Mouse (Mus musculus): ENCODE data around the gene Tm6sf2. TPM values are rescaled to one million over a fixed set of nuclear protein-coding genes. Genes with fewer than 3 reads are reported as not detected.

Tm6sf2 gene
- polyA plus RNA-seq, 1 experiment from 2014 or later: 0.79 TPM

DNA sequence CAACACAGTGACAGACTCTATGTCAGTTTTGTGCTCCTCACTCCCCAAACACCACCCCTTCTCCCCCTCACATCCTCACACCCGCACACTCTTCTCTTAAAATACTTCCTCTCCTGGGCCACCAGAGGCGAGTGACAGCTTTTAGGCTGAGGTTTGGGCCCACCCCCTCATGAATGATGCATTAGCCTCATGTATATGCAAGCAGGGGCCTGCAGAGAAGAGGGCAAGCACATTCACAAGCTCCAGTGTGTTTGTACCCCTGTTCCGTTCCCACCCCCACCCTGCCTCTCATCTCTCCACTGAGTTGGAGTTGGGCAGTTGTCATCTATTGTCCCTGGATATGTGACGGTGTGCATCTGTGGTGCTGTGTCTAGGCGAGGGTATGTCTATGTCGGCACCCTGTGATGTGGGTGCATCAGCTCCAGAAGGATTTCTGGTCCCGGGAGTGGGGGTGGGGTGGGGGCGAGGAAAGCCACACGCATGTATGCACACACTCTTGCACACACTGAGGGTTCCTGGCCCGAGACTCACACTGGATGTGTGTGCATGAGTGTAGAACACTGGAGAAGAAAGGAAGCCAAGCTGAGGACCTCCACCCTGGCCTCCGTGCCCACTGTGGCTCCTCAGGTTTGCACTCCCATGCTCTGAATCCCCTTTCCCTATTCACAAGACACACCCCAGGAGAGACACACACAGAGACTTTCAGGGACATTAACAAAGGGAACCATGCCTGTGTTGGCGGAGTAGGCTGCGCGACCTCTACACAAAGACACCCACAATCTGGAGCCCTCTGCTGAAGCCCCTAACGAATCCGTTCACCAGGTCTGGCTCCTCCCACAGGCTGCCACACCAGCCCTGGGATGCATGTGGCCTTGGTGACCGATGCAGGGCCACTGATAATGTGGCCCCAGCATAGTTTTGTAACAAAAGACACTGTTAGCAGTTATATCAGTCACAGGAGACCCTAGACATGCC, 46.3 kb downstream of the Tm6sf2 start:
- ATAC-seq (ENCODE audit: insufficient number of reproducible peaks, insufficient read depth, low FRiP score, low TSS enrichment, low read depth): no peak
- no peak overlapping the region; the same call in 1 of the 2 replicates for H3K4me2 ChIP-seq
- H3K27ac ChIP-seq: no peak overlapping the region
- 10% methylated on average over 17 of the region's 17 CpGs for WGBS
- no peaks in the 10 kb centered on the region for H3K36me3 ChIP-seq
- no peak overlapping the region for H3K4me3 ChIP-seq (replicated peaks)
- H3K27me3 ChIP-seq: peaks cover 93% of the 10 kb centered on the region
- no peak overlapping the region for H3K9ac ChIP-seq (replicated peaks)
- H3K4me1 ChIP-seq (replicated peaks): peaks cover 8% of the 10 kb centered on the region
- H3K9me3 ChIP-seq: no peaks in the 10 kb centered on the region

DNA sequence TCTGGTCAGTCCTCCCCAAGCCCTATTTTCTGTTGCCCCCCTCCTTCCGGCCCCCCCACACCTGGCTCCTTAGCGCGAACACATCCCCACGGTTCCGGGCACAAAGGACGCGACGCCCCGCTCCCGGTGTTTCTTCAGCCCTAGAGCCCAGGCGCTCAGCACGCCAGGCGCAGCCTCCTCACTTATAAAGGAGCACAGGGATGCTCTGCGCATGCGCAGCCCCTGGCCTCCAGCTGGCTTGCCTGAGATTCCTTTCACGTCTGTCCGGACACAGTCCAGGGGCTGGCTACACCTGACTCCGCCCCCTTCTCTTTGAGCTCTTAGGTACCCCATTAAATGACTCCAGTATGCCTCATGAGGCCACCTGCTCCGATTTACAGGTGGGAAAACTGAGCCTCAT, 47.9 kb downstream of the Tm6sf2 start, which contains the start of gene Ncan:
TSS of gene Ncan (minus strand) at position 207 of the 400 bp plus-strand sequence.
- H3K4me2 ChIP-seq: peak within 1 kb of the TSS; percentile 62
- H3K36me3 ChIP-seq: no peaks in the 10 kb centered on the region
- no peak within 1 kb of the TSS for H3K27ac ChIP-seq
- H3K27me3 ChIP-seq: peaks cover 81% of the 10 kb centered on the region
- 1% methylated on average over 19 of the region's 19 CpGs for WGBS
- peaks cover 8% of the 10 kb centered on the region for H3K4me1 ChIP-seq (replicated peaks)
- H3K9me3 ChIP-seq: no peaks in the 10 kb centered on the region
- H3K4me3 ChIP-seq (replicated peaks): peak within 1 kb of the TSS; percentile 29
- H3K9ac ChIP-seq (replicated peaks): 0 out of 2 replicates have a peak within 1 kb of the TSS, but pooled peaks have one; percentile 24
- peak; percentile 45; the same call in 1 of the 2 replicates for ATAC-seq (ENCODE audit: insufficient number of reproducible peaks, insufficient read depth, low FRiP score, low TSS enrichment, low read depth)

DNA sequence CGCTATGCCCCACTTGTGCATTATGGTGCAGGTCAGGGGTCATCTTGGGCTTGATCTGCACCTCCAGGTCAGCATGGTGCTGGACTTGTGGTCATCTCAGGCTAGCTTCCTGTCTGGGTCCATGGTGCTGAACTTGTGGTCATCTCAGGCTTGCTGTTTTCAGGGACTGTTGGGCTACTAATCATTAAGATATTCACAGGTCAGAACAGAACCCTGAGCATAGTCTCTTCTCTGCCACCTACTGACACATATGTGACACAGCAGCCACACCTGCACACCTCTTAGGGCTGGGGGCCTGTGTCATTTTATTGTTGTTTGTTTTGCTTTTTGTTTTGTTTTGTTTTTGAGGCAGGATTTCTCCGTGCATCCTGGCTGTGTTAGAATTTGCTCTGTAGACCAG, 50.1 kb downstream of the Tm6sf2 start:
- no peak for ATAC-seq (ENCODE audit: insufficient number of reproducible peaks, insufficient read depth, low FRiP score, low TSS enrichment, low read depth)
- no peak overlapping the region for H3K9ac ChIP-seq (replicated peaks)
- H3K4me1 ChIP-seq (replicated peaks): peaks cover 8% of the 10 kb centered on the region
- H3K27ac ChIP-seq: no peak overlapping the region
- H3K27me3 ChIP-seq: peaks cover 59% of the 10 kb centered on the region
- no peak overlapping the region for H3K4me3 ChIP-seq (replicated peaks)
- no peaks in the 10 kb centered on the region for H3K36me3 ChIP-seq
- no peaks in the 10 kb centered on the region for H3K9me3 ChIP-seq
- no peak overlapping the region for H3K4me2 ChIP-seq
- 48% methylated on average over 2 of the region's 2 CpGs for WGBS

DNA sequence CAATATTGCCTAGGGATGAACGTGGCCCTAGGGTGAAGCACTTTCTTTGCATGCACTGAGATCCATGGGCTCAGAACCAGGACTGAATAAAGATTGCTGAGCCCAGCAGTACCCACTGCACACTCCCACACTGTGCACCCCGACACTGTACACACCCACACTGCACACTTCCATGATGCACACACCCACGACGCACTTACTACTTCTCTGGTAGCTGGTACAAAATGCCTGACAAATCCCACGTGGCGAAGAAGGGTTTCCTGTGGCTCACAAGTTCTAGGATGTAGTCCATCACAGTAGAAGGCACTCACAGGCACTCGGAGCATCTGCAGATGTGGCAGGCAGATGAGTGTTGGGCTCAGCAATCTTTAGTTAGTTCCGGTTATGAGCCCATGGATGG, 52.3 kb downstream of the Tm6sf2 start:
- ATAC-seq (ENCODE audit: insufficient number of reproducible peaks, insufficient read depth, low FRiP score, low TSS enrichment, low read depth): no peak
- no peaks in the 10 kb centered on the region for H3K9me3 ChIP-seq
- H3K9ac ChIP-seq (replicated peaks): no peak overlapping the region
- H3K36me3 ChIP-seq: no peaks in the 10 kb centered on the region
- peaks cover 8% of the 10 kb centered on the region for H3K4me1 ChIP-seq (replicated peaks)
- 64% methylated on average over 8 of the region's 8 CpGs for WGBS
- H3K4me2 ChIP-seq: no peak overlapping the region
- peaks cover 38% of the 10 kb centered on the region for H3K27me3 ChIP-seq
- H3K27ac ChIP-seq: no peak overlapping the region
- H3K4me3 ChIP-seq (replicated peaks): no peak overlapping the region

DNA sequence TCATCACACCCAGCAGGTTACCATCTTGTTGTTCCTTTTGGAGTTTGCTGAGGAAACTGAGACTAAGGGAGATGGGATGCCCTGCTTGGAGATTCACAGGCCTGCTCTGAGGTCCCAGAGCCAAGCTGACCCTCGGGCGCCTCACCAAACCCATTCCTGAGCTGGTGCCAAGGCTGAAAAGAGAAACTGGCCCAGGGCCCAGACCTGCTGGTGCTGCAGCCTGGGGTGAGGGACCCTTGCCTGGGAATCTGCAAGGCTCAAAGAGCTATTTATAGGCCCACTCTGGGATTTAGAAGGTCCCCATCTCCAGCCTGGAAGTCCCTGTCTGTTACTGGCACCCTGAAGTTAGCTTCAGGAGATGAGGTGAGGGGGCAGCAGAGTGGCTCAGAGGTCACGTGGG, 55.7 kb downstream of the Tm6sf2 start:
- peaks cover 14% of the 10 kb centered on the region for H3K4me1 ChIP-seq (replicated peaks)
- H3K27ac ChIP-seq: no peak overlapping the region
- 83% methylated on average over 3 of the region's 3 CpGs for WGBS
- H3K4me3 ChIP-seq (replicated peaks): no peak overlapping the region
- no peak for ATAC-seq (ENCODE audit: insufficient number of reproducible peaks, insufficient read depth, low FRiP score, low TSS enrichment, low read depth)
- H3K4me2 ChIP-seq: no peak overlapping the region
- H3K9me3 ChIP-seq: no peaks in the 10 kb centered on the region
- peak overlapping the region; percentile 23; the same call in 1 of the 2 replicates for H3K9ac ChIP-seq (replicated peaks)
- peaks cover 9% of the 10 kb centered on the region; the same call in 1 of the 2 replicates for H3K27me3 ChIP-seq
- H3K36me3 ChIP-seq: peaks cover 12% of the 10 kb centered on the region

DNA sequence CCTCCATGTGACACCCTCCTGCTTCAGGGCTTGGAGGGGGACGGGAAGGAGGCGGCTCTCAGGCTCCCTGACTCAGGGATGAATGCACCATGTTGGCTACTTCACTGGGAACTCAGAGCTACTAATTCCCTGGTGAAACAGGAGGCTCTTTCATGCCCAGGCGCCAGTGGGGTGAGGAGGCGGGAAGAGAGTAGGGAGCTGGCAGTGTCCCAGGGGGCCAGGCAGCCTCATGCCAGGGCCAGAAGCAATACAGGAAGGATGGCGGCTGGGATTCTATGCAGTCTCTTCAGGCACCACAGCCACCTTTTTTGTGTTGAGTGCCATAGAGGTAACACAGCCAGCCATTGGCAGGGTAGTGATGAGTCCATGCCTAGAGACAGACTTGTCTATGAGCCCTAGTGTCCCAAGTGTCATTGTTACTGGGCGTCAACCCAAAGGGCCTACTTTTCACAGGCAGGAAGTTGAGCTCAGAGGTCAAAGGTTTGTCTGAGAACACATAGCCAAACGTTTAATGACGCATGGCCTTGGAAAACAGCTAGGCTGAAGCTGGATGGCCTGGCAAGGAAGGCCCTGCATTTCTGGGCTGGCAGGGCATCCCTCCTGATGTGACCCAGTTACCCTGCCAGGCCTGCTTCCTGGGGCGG, 56.7 kb downstream of the Tm6sf2 start:
- Histone ChIP-seq H3K9me3 (no peaks in the 10 kb centered on the region), H3K4me1 (replicated peaks) (peaks cover 14% of the 10 kb centered on the region), H3K27me3 (peaks cover under 1% of the 10 kb centered on the region; the same call in 1 of the 2 replicates), H3K4me3 (replicated peaks) (no peak overlapping the region), H3K4me2 (no peak overlapping the region), H3K9ac (replicated peaks) (no peak overlapping the region), H3K36me3 (peaks cover 22% of the 10 kb centered on the region), H3K27ac (no peak overlapping the region)
- 69% methylated on average over 9 of the region's 9 CpGs for WGBS
- no peak for ATAC-seq (ENCODE audit: insufficient number of reproducible peaks, insufficient read depth, low FRiP score, low TSS enrichment, low read depth)

Small RNA genes within 50 kb of the gene (microRNA-seq; reads per million reads assigned to microRNA genes)
- gene Mir7066: not detected

Other genes starting within 250 kb of the Tm6sf2 start
- gene Pbx4, start 240.4 kb upstream of the Tm6sf2 start, polyA plus RNA-seq (2016; fragmentation: Nextera tagmentation; extraction: Ambion mirVana): 7.5 and 10.0 TPM in 2 replicates
- gene Cilp2, start 185.2 kb upstream of the Tm6sf2 start, polyA plus RNA-seq (2016; fragmentation: Nextera tagmentation; extraction: Ambion mirVana): 0.78 and 0.79 TPM in 2 replicates
- 6.2 and 7.3 TPM in 2 replicates for gene Tssk6, start 170.7 kb upstream of the Tm6sf2 start, polyA plus RNA-seq (2016; fragmentation: Nextera tagmentation; extraction: Ambion mirVana)
- gene Ndufa13, start 170.4 kb upstream of the Tm6sf2 start, polyA plus RNA-seq (2016; fragmentation: Nextera tagmentation; extraction: Ambion mirVana): 171 and 172 TPM in 2 replicates
- 6.0 and 7.4 TPM in 2 replicates for gene Yjefn3, start 170.2 kb upstream of the Tm6sf2 start, polyA plus RNA-seq (2016; fragmentation: Nextera tagmentation; extraction: Ambion mirVana)
- 51.3 and 68.4 TPM in 2 replicates for gene Gatad2a, start 76.5 kb upstream of the Tm6sf2 start, polyA plus RNA-seq (2016; fragmentation: Nextera tagmentation; extraction: Ambion mirVana)
- gene Mau2, start 30.2 kb upstream of the Tm6sf2 start, polyA plus RNA-seq (2016; fragmentation: Nextera tagmentation; extraction: Ambion mirVana): 62.7 and 65.3 TPM in 2 replicates
- gene Sugp1, start 30.1 kb upstream of the Tm6sf2 start, polyA plus RNA-seq (2016; fragmentation: Nextera tagmentation; extraction: Ambion mirVana): 55.9 and 58.9 TPM in 2 replicates
- gene Hapln4, start 10.5 kb downstream of the Tm6sf2 start, polyA plus RNA-seq (2016; fragmentation: Nextera tagmentation; extraction: Ambion mirVana): not detected in 2 replicates
- gene Ncan, start 47.9 kb downstream of the Tm6sf2 start, polyA plus RNA-seq (2016; fragmentation: Nextera tagmentation; extraction: Ambion mirVana): 0.56 and 1.1 TPM in 2 replicates
- gene Nr2c2ap, start 58.4 kb downstream of the Tm6sf2 start, polyA plus RNA-seq (2016; fragmentation: Nextera tagmentation; extraction: Ambion mirVana): 21.4 and 22.7 TPM in 2 replicates
- gene Rfxank, start 66.2 kb downstream of the Tm6sf2 start, polyA plus RNA-seq (2016; fragmentation: Nextera tagmentation; extraction: Ambion mirVana): 26.6 and 28.4 TPM in 2 replicates
- 44.7 and 47.6 TPM in 2 replicates for gene Borcs8, start 66.6 kb downstream of the Tm6sf2 start, polyA plus RNA-seq (2016; fragmentation: Nextera tagmentation; extraction: Ambion mirVana)
- gene Mef2b, start 66.8 kb downstream of the Tm6sf2 start, polyA plus RNA-seq (2016; fragmentation: Nextera tagmentation; extraction: Ambion mirVana): 0.49 and 1.1 TPM in 2 replicates
- 67.5 and 69.9 TPM in 2 replicates for gene Tmem161a, start 99.4 kb downstream of the Tm6sf2 start, polyA plus RNA-seq (2016; fragmentation: Nextera tagmentation; extraction: Ambion mirVana)
- 2.4 and 3.5 TPM in 2 replicates for gene Slc25a42, start 139.4 kb downstream of the Tm6sf2 start, polyA plus RNA-seq (2016; fragmentation: Nextera tagmentation; extraction: Ambion mirVana)
- 48.3 and 50.7 TPM in 2 replicates for gene Sugp2, start 161.3 kb downstream of the Tm6sf2 start, polyA plus RNA-seq (2016; fragmentation: Nextera tagmentation; extraction: Ambion mirVana)
- 22.5 and 26.4 TPM in 2 replicates for gene Armc6, start 161.5 kb downstream of the Tm6sf2 start, polyA plus RNA-seq (2016; fragmentation: Nextera tagmentation; extraction: Ambion mirVana)
- 88.9 and 92.6 TPM in 2 replicates for gene Homer3, start 209.9 kb downstream of the Tm6sf2 start, polyA plus RNA-seq (2016; fragmentation: Nextera tagmentation; extraction: Ambion mirVana)
- 52.0 and 54.9 TPM in 2 replicates for gene Ddx49, start 229.6 kb downstream of the Tm6sf2 start, polyA plus RNA-seq (2016; fragmentation: Nextera tagmentation; extraction: Ambion mirVana)
- 269 and 288 TPM in 2 replicates for gene Cope, start 229.6 kb downstream of the Tm6sf2 start, polyA plus RNA-seq (2016; fragmentation: Nextera tagmentation; extraction: Ambion mirVana)
- gene Cers1, start 242.9 kb downstream of the Tm6sf2 start, polyA plus RNA-seq (2016; fragmentation: Nextera tagmentation; extraction: Ambion mirVana): 7.9 and 8.8 TPM in 2 replicates